Mouse (Mus musculus) effector memory CD4-positive, alpha-beta T cell, adult 7 months (primary cell): ENCODE data around the gene Mettl21e. TPM values are rescaled to one million over a fixed set of nuclear protein-coding genes. Genes with fewer than 3 reads are reported as not detected.

Experiments used
- polyA plus RNA-seq: library from polyadenylated mRNA; unstranded; fragments of 100-300 nt; shearing (Covaris generic); gene quantifications from one replicate; pipeline ENCODE4 v1.2.1, GENCODE M21; 2017

The Mettl21e gene
- polyA plus RNA-seq: not detected

DNA sequence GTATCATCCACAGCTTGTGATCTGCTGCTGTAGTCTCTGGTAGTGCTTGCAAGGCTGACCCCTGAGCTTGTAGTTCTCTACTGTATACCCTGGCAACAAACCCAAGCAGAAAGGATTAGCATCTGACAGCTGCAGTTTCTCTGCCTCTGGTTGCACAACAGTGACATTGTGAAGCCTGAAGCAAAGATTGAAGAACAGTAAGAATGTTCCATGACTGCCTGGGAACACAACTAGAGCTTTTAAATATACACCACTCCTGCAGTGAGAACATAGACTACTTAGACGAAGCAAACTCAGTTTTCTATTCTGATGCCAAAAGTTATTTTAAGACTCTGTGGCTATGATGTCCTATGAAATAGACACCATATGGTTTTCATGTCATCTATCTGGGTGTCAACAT lies at the start of gene Mettl21e:
TSS of gene Mettl21e (minus strand) at position 86 of the 400 bp plus-strand sequence.

Other genes starting within 250 kb of the Mettl21e start
- gene Mettl21c, start 198.9 kb downstream of the Mettl21e start, polyA plus RNA-seq: 0.11 TPM
- 0.41 TPM for gene Gm8251, start 157.0 kb downstream of the Mettl21e start, polyA plus RNA-seq
- 86.2 TPM for gene Tex30, start 116.5 kb downstream of the Mettl21e start, polyA plus RNA-seq
- 13.5 TPM for gene Kdelc1, start 100.2 kb downstream of the Mettl21e start, polyA plus RNA-seq
- 10.2 TPM for gene Bivm, start 100.0 kb downstream of the Mettl21e start, polyA plus RNA-seq
- 27.9 TPM for gene Ercc5, start 71.2 kb downstream of the Mettl21e start, polyA plus RNA-seq